Mouse (Mus musculus) CH12.LX (cell line): ENCODE results near the gene Plekha6. TPM values are rescaled to one million over a fixed set of nuclear protein-coding genes. Genes with fewer than 3 reads are reported as not detected.

Experiments
- DNase-seq: peaks from one replicate; pipeline ENCODE4 v3.0.0-alpha.2; 2013; ENCODE audit errors: extremely low read depth
- H3K27ac ChIP-seq: 2 replicates; pipeline ENCODE4 v1.5.1; 2012; ENCODE audit warnings: low read depth, mild to moderate bottlenecking, control low read depth, moderate library complexity; ENCODE audit not compliant: insufficient read depth
- H3K27me3 ChIP-seq: replicated peaks from 2 replicates; pipeline ENCODE3; 2012; ENCODE audit warnings: inconsistent platforms
- H3K36me3 ChIP-seq, 2 experiments: replicated peaks in 1 of 2; 2 replicates each; pipeline versions ENCODE3 to v1.6.1; 2012; ENCODE audit warnings: inconsistent platforms in 1 of 2, low read length in 1 of 2, mild to moderate bottlenecking in 1 of 2, mixed read lengths in 1 of 2, moderate library complexity in 1 of 2; ENCODE audit not compliant: control insufficient read depth in 1 of 2, insufficient read depth in 1 of 2
- H3K4me1 ChIP-seq, 2 experiments: 2 replicates each; pipeline ENCODE4 v1.6.1; 2012; ENCODE audit warnings: inconsistent platforms in 1 of 2, moderate library complexity in 1 of 2; ENCODE audit not compliant: insufficient read depth in 2 of 2, control insufficient read depth in 1 of 2
- H3K4me2 ChIP-seq: 2 replicates; pipeline ENCODE4 v1.6.1; 2012; ENCODE audit warnings: low read depth, mild to moderate bottlenecking, control low read depth; ENCODE audit not compliant: poor library complexity, insufficient read depth, severe bottlenecking
- H3K4me3 ChIP-seq, 3 experiments: fragments of 150-350 bp in 1 of 3; sonication (generic) in 1 of 3; replicated peaks in 1 of 3; 2 replicates each; pipeline versions ENCODE3 to v1.5.1; 2011 to 2012; ENCODE audit warnings: low read depth in 2 of 3, low read length in 2 of 3, mild to moderate bottlenecking in 2 of 3, moderate library complexity in 2 of 3, control low read depth in 1 of 3, improper control_type of control experiment in 1 of 3, inconsistent platforms in 1 of 3, mixed read lengths in 1 of 3; ENCODE audit not compliant: poor library complexity in 1 of 3
- H3K79me2 ChIP-seq: replicated peaks from 2 replicates; pipeline ENCODE4 v1.6.1; 2012; ENCODE audit warnings: mild to moderate bottlenecking, moderate library complexity; ENCODE audit not compliant: control insufficient read depth, poor library complexity, insufficient read depth, severe bottlenecking; ENCODE audit errors: extremely low read depth
- H3K9ac ChIP-seq: 2 replicates; pipeline ENCODE4 v1.6.1; 2012; ENCODE audit warnings: low read depth, mild to moderate bottlenecking, control low read depth, moderate library complexity; ENCODE audit not compliant: insufficient read depth
- H3K9me3 ChIP-seq: replicated peaks from 2 replicates; pipeline ENCODE3; 2012; ENCODE audit warnings: low read length, inconsistent platforms, mixed read lengths
- BHLHE40 ChIP-seq: IDR thresholded peaks from 2 replicates; pipeline ENCODE4 v1.6.1; 2011; ENCODE audit warnings: mild to moderate bottlenecking, low read depth, low read length, improper control_type of control experiment
- CHD1 ChIP-seq: IDR thresholded peaks from 2 replicates; pipeline ENCODE4 v1.6.1; 2012; ENCODE audit warnings: low read depth, low read length, improper control_type of control experiment, inconsistent platforms
- E2F4 ChIP-seq: IDR thresholded peaks from 2 replicates; pipeline ENCODE4 v1.6.1; 2011; ENCODE audit warnings: low read depth, low read length, improper control_type of control experiment; ENCODE audit not compliant: insufficient replicate concordance
- ELF1 ChIP-seq: IDR thresholded peaks from 2 replicates; pipeline ENCODE4 v1.6.1; 2014; ENCODE audit warnings: low read depth, mild to moderate bottlenecking, inconsistent platforms, low read length, improper control_type of control experiment
- EP300 ChIP-seq: IDR thresholded peaks from 2 replicates; pipeline ENCODE4 v1.6.1; 2011; ENCODE audit warnings: low read length, improper control_type of control experiment
- GABPA ChIP-seq: IDR thresholded peaks from 2 replicates; pipeline ENCODE4 v1.6.1; 2012; ENCODE audit warnings: low read depth, low read length, improper control_type of control experiment, inconsistent platforms; ENCODE audit not compliant: insufficient replicate concordance
- HCFC1 ChIP-seq: IDR thresholded peaks from 2 replicates; pipeline ENCODE4 v1.6.1; 2012; ENCODE audit warnings: low read depth, mild to moderate bottlenecking, inconsistent platforms, low read length, improper control_type of control experiment
- IRF4 ChIP-seq: IDR thresholded peaks from 2 replicates; pipeline ENCODE4 v1.6.1; 2014; ENCODE audit warnings: low read depth, mild to moderate bottlenecking, inconsistent platforms, low read length, improper control_type of control experiment
- KAT2A ChIP-seq: IDR thresholded peaks from 2 replicates; pipeline ENCODE4 v1.6.1; 2012; ENCODE audit warnings: low read length, improper control_type of control experiment, inconsistent platforms; ENCODE audit not compliant: insufficient replicate concordance
- MAFK ChIP-seq: IDR thresholded peaks from 2 replicates; pipeline ENCODE4 v1.6.1; 2011; ENCODE audit warnings: low read length, improper control_type of control experiment; ENCODE audit not compliant: insufficient replicate concordance
- MXI1 ChIP-seq: IDR thresholded peaks from 2 replicates; pipeline ENCODE4 v1.6.1; 2011; ENCODE audit warnings: mild to moderate bottlenecking, low read depth, low read length, improper control_type of control experiment
- MYC ChIP-seq: IDR thresholded peaks from 2 replicates; pipeline ENCODE4 v1.6.1; 2011; ENCODE audit warnings: low read depth, mild to moderate bottlenecking, improper control_type of control experiment, low read length
- NRF1 ChIP-seq: IDR thresholded peaks from 2 replicates; pipeline ENCODE4 v1.6.1; 2014; ENCODE audit warnings: low read depth, mild to moderate bottlenecking, inconsistent platforms, low read length, improper control_type of control experiment, moderate library complexity
- PAX5 ChIP-seq: IDR thresholded peaks from 2 replicates; pipeline ENCODE4 v1.6.1; 2012; ENCODE audit warnings: low read length, inconsistent platforms, mixed read lengths
- POLR2A ChIP-seq: IDR thresholded peaks from 2 replicates; pipeline ENCODE4 v1.6.1; 2011; ENCODE audit warnings: low read depth, mild to moderate bottlenecking, improper control_type of control experiment, low read length
- RCOR1 ChIP-seq: conservative IDR thresholded peaks from 2 replicates; pipeline ENCODE4 v1.6.1; 2012; ENCODE audit warnings: low read depth, mild to moderate bottlenecking, inconsistent platforms, low read length, improper control_type of control experiment
- SIN3A ChIP-seq: IDR thresholded peaks from 2 replicates; pipeline ENCODE4 v1.6.1; 2012; ENCODE audit warnings: low read length, improper control_type of control experiment, inconsistent platforms
- SMC3 ChIP-seq: IDR thresholded peaks from 2 replicates; pipeline ENCODE4 v1.6.1; 2011; ENCODE audit warnings: low read depth, low read length, improper control_type of control experiment
- TBP ChIP-seq: conservative IDR thresholded peaks from 2 replicates; pipeline ENCODE4 v1.6.1; 2011; ENCODE audit warnings: low read depth, low read length, improper control_type of control experiment
- UBTF ChIP-seq: IDR thresholded peaks from 2 replicates; pipeline ENCODE4 v1.6.1; 2012; ENCODE audit warnings: low read depth, mild to moderate bottlenecking, inconsistent platforms, low read length, improper control_type of control experiment, moderate library complexity
- dilution Hi-C: fragments of 300-500 bp; cut with MboI; formaldehyde crosslinking; loops from 2 replicates; pipeline ENCODE4 v1.14.3; 2020; ENCODE audit warnings: low sequenced_read_pairs; ENCODE audit not compliant: extremely low pct_unique_long_range_greater_than_20kb, extremely low pct_ligation_motif_present
- in situ Hi-C: fragments of 300-500 bp; cut with MboI; formaldehyde crosslinking; loops from 3 replicates; pipeline ENCODE4 v1.14.3; 2019; ENCODE audit warnings: low sequenced_read_pairs, low pct_ligation_motif_present, low pct_unique_long_range_greater_than_20kb, mixed read lengths
- polyA plus RNA-seq: library from polyadenylated mRNA; unstranded; fragments of >175 nt; gene quantifications from 2 replicates; pipeline ENCODE4 v1.2.1, GENCODE M21; 2012; ENCODE audit warnings: low read depth; ENCODE audit not compliant: insufficient read length
- total RNA-seq, 2 experiments: library from RNA; depleted of rRNA; stranded (reverse); fragments of 300-350 nt in 1 of 2; fragments of >200 nt in 1 of 2; gene quantifications; 2 replicates each; pipeline ENCODE4 v1.2.3; 2012 to 2014

Gene Plekha6
- total RNA-seq (2012; rRNA removed) (not detected in 2 replicates), total RNA-seq (2014; rRNA removed) (not detected in 2 replicates), polyA plus RNA-seq (0.07 and 0.08 TPM in 2 replicates)

DNA sequence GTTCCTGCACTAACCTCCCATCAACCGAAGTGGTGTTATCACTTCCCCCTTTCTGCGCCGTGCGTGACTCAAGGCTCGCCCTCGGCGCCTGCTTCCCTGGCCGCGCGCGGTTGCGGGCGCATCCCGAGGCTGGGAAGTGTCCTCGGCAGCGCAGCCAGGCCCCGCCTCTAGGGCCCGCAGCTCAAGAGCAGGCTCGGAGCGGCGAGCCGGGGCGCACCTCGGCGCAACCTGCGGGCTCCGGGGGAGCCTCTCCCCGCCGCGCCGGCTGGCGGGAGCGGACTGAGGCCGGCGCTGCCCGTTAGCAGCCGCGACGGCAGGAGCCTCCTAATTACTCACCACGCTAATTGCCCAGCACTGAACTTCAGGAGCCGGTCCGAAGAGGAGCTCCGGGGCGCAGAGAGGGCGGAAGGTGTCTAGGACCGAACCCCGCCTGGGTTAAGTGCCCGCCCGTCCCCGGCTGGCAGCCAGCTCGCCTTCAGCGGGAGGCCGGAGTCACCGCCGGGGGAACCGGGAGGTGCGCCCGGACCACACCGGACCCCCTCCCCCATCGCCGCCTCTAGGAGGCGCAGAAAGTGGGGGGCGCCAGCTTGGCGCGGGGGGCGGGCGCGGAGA is at the start of gene Plekha6:
Gene Plekha6 (plus strand): TSS at position 391 of the 612 bp plus-strand sequence.
- Histone ChIP-seq H3K36me3 (no peaks in the 10 kb centered on the region), H3K4me1 (peaks cover 4 to 16% of the 10 kb centered on the region in 2 experiments; a peak in 3 of 4 replicates), H3K4me2 (peak within 1 kb of the TSS; percentile 25; the same call in 1 of the 2 replicates), H3K4me3 (peak within 1 kb of the TSS in 1 of 3 experiments; percentile 17), H3K9ac (no peak within 1 kb of the TSS), H3K27ac (no peak within 1 kb of the TSS), H3K79me2 (no peaks in the 10 kb centered on the region), H3K9me3 (no peaks in the 10 kb centered on the region), H3K27me3 (peaks cover 84% of the 10 kb centered on the region)
- dilution Hi-C loops (no loop called here), in situ Hi-C loops (no loop called here)
- no peak for TF ChIP-seq CHD1
- no peak for TF ChIP-seq EP300
- TF ChIP-seq MYC = no peak
- no peak for TF ChIP-seq SIN3A
- TF ChIP-seq BHLHE40 = no peak
- no peak for TF ChIP-seq IRF4
- no peak for TF ChIP-seq SMC3
- TF ChIP-seq TBP = no peak
- no peak for TF ChIP-seq E2F4
- no peak for TF ChIP-seq ELF1
- no peak for DNase-seq

DNA sequence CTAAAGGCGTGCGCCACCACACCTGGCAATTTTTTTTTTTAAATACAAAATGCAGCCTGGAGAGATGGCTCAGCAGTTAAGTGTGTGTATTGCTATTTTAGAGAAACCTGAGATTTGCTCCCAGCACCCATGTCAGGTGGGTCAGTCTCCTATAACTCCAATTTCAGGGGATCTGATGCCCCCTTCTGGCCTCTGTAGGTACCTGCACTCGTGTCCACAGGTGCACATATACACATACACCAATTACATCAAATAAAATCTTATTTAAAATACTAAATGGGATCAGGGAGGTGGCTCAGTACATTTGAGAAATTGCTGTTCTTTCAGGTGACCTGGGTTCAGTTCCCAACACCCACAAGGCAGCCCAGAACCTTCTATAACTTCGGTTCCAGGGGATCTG is 47.9 kb upstream of the Plekha6 start:
- Histone ChIP-seq H3K4me2 (no peak overlapping the region), H3K79me2 (no peaks in the 10 kb centered on the region)
- dilution Hi-C loops = no loop called here

DNA sequence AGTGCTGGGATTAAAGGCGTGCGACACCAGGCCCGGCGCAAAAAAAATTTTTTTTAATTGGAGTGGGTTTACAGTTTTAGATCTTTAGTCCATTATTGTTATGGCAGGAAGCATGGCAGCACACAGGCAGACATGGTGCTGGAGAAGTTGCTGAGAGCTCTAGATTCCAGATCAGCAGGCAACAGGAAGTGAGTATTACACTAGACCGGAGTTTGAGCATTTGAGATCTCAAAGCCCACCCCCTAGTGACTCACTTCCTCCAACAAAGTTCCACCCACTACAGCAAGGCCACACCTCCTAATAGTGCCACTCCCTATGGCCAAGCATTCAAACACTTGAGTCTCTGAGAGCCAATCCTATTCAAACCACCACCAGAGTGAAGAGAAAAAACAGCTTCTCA is 45.9 kb upstream of the Plekha6 start:
- no peak overlapping the region for H3K27ac ChIP-seq
- H3K4me1 ChIP-seq = no peaks in the 10 kb centered on the region
- dilution Hi-C loops = no loop called here
- no peak overlapping the region for H3K4me2 ChIP-seq
- H3K27me3 ChIP-seq = no peaks in the 10 kb centered on the region
- peaks cover 3% of the 10 kb centered on the region for H3K9me3 ChIP-seq
- H3K4me3 ChIP-seq = no peak overlapping the region
- H3K9ac ChIP-seq = no peak overlapping the region
- peak; percentile 67 for DNase-seq
- no peaks in the 10 kb centered on the region for H3K79me2 ChIP-seq
- H3K36me3 ChIP-seq = peaks cover 0 to 8% of the 10 kb centered on the region in 2 experiments
- no peak for TF ChIP-seq RCOR1
- TF ChIP-seq POLR2A = no peak
- TF ChIP-seq PAX5 = no peak
- no peak for TF ChIP-seq MXI1
- no peak for TF ChIP-seq IRF4
- TF ChIP-seq KAT2A = no peak
- no peak for TF ChIP-seq HCFC1
- TF ChIP-seq NRF1 = no peak
- TF ChIP-seq UBTF = no peak
- TF ChIP-seq GABPA = no peak
- TF ChIP-seq MAFK = no peak
- TF ChIP-seq, all 38 proteins: peak for 0
- in situ Hi-C loops = no loop called here

More for the DNA sequence above, 47.9 kb upstream of the Plekha6 start:
- Histone ChIP-seq H3K27me3 (no peaks in the 10 kb centered on the region), H3K27ac (no peak overlapping the region), H3K4me3 (no peak overlapping the region), H3K9me3 (peaks cover 3% of the 10 kb centered on the region), H3K4me1 (no peaks in the 10 kb centered on the region), H3K9ac (no peak overlapping the region), H3K36me3 (peaks cover 0 to 13% of the 10 kb centered on the region in 2 experiments)
- in situ Hi-C loops = no loop called here
- DNase-seq = no peak
- TF ChIP-seq GABPA = no peak
- TF ChIP-seq SIN3A = no peak
- TF ChIP-seq EP300 = no peak
- TF ChIP-seq TBP = no peak
- no peak for TF ChIP-seq MAFK
